17 mouse cellular contexts compared by ENCODE assay signal in genomic region chr2:15273446-15273845, GRCm38 (mm10).
"Had no signal": no experiment of that assay in that cellular context is flagged by ENCODE, and none has a peak within 500 bp of the region (broad histone marks: within the 10 kb centered on the region; RNA-seq: fewer than 3 reads in every experiment).

No protein-coding gene starts in this region.

- H3K36me3 ChIP-seq: neural tube, embryonic 12.5 days; neural tube, embryonic 13.5 days; neural tube, embryonic 15.5 days; stomach, embryonic 15.5 days had no signal

- H3K4me1 ChIP-seq: neural tube, embryonic 12.5 days; neural tube, embryonic 13.5 days; neural tube, embryonic 15.5 days; stomach, embryonic 15.5 days had no signal

- DNase-seq: retina, postnatal 1 day; right cerebral cortex, adult 18-20 months; right cerebral cortex, postnatal 14 days; right cerebral cortex, postnatal 25 days; right cerebral cortex, postnatal 4 days; spleen, adult 18-20 months; thymus, adult 18-20 months; thymus, adult 2 months; thymus, postnatal 14 days; thymus, postnatal 25 days; thymus, postnatal 36 days; thymus, postnatal 4 days had no signal

- H3K9ac ChIP-seq: neural tube, embryonic 12.5 days; neural tube, embryonic 13.5 days; neural tube, embryonic 15.5 days; stomach, embryonic 15.5 days had no signal

- H3K4me3 ChIP-seq: neural tube, embryonic 12.5 days; neural tube, embryonic 13.5 days; neural tube, embryonic 15.5 days; stomach, embryonic 15.5 days had no signal

- H3K27me3 ChIP-seq: neural tube, embryonic 12.5 days; neural tube, embryonic 13.5 days; neural tube, embryonic 15.5 days; stomach, embryonic 15.5 days had no signal

- H3K27ac ChIP-seq: neural tube, embryonic 12.5 days; neural tube, embryonic 13.5 days; neural tube, embryonic 15.5 days; stomach, embryonic 15.5 days; stomach, postnatal 0 days had no signal
